Mouse (Mus musculus): ENCODE results near the gene Atp6v1b1.

DNA sequence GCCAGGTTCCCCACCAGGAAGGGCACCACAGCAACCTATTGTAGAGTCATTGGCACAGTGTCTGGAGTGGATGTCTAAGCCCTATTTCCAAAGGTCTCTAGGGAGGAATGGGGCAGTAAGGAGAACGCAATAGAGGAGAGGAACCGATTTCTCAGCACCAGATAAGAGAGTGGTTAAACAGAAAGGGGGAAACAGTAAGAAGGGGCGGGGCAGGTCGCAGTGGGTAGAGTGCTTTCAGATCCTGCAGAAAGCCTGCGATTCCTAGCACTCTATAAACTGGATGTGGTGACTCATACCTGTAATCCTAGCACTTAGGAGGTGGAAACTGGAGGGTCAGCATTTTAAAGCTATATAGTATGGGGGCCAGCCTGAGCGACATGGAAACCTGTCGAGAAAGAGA lies 46.1 kb upstream of the Atp6v1b1 start:
- TF ChIP-seq POLR2A (IDR thresholded peaks at IDR 0.05; ENCODE audit: insufficient read length, low read depth) (no peak), E2F4 (IDR thresholded peaks at IDR 0.05; ENCODE audit: insufficient read depth) (no peak), MAX (IDR thresholded peaks at IDR 0.05; ENCODE audit: low read depth) (no peak)
